ENCODE assay signal across 8 mouse cellular contexts in the genomic region with DNA sequence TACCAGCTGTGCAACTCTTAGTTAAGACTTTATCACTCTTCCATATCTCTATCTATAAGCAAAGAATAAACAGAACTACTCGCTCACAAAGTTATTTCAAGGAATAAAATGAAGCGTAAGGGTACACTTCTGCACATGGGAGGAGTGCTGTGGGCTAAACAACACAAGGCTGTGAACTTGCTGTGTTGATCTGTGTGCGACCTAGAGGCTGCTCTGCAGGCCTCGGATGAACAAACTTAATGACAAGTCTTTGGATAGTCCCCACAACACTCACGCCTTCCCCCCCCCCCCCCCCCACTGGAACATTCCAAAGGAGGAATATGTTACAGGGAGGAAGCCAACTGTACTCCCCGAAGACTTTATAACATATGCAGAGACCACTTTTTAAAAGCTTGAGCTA. TPM values are rescaled to one million over a fixed set of nuclear protein-coding genes. Genes with fewer than 3 reads are reported as not detected.
A peak's percentile ranks its signal among the peaks of the same experiment; 100 is the strongest.
DNase-seq lines count a peak whose midpoint lies in the region; ATAC-seq and TF ChIP-seq lines count a peak whose summit lies in the region.

A gene (plus strand): TSS at position 336 of the 400 bp plus-strand sequence.

- H3K27ac ChIP-seq in kidney, embryonic 14.5 days (ENCODE audit: low read depth, low read length) = peak within 1 kb of the TSS; percentile 94
- peak within 1 kb of the TSS; percentile 86 for H3K27ac ChIP-seq in bone marrow macrophage, adult 2 months (ENCODE audit: insufficient read depth, low read depth, low read length)
- peak within 1 kb of the TSS; percentile 81 for H3K27ac ChIP-seq in hindbrain, embryonic 14.5 days
- H3K27ac ChIP-seq in midbrain, embryonic 15.5 days = peak within 1 kb of the TSS; percentile 82

- H3K9ac ChIP-seq in kidney, embryonic 14.5 days (ENCODE audit: low read depth, low read length) = peak within 1 kb of the TSS; percentile 76
- H3K9ac ChIP-seq in hindbrain, embryonic 14.5 days = peak within 1 kb of the TSS; percentile 87
- peak within 1 kb of the TSS; percentile 81 for H3K9ac ChIP-seq in midbrain, embryonic 15.5 days

- peak within 1 kb of the TSS; percentile 54 for H3K4me2 ChIP-seq in kidney, embryonic 14.5 days (replicated peaks; ENCODE audit: low read depth, low read length)
- peak within 1 kb of the TSS; percentile 79 for H3K4me2 ChIP-seq in hindbrain, embryonic 14.5 days (replicated peaks)
- peak within 1 kb of the TSS; percentile 75 for H3K4me2 ChIP-seq in midbrain, embryonic 15.5 days

- H3K4me1 ChIP-seq in kidney, embryonic 14.5 days (ENCODE audit: control insufficient read depth, insufficient read depth, low read length) = no peaks in the 10 kb centered on the region
- H3K4me1 ChIP-seq in bone marrow macrophage, adult 2 months (ENCODE audit: control insufficient read depth, insufficient read depth, low read length) = no peaks in the 10 kb centered on the region
- peaks cover 5% of the 10 kb centered on the region; the same call in 1 of the 2 replicates for H3K4me1 ChIP-seq in hindbrain, embryonic 14.5 days (replicated peaks; ENCODE audit: control insufficient read depth, insufficient read depth, low read length)
- H3K4me1 ChIP-seq in midbrain, embryonic 15.5 days = peaks cover 4% of the 10 kb centered on the region

- TF ChIP-seq CTCF in bone marrow macrophage, adult 2 months (IDR thresholded peaks at IDR 0.05; ENCODE audit: low read depth, low read length) = no peak

- no peaks in the 10 kb centered on the region for H3K9me3 ChIP-seq in kidney, embryonic 14.5 days (ENCODE audit: control insufficient read depth, low read length)
- no peaks in the 10 kb centered on the region for H3K9me3 ChIP-seq in hindbrain, embryonic 14.5 days (ENCODE audit: control insufficient read depth, low read length)
- H3K9me3 ChIP-seq in midbrain, embryonic 15.5 days = no peaks in the 10 kb centered on the region

- 0 out of 2 replicates have a peak, but pooled peaks have one; percentile 7 for ATAC-seq in kidney, embryonic 14.5 days (ENCODE audit: low FRiP score, low TSS enrichment)
- ATAC-seq in hindbrain, embryonic 14.5 days (ENCODE audit: low FRiP score) = peak; percentile 9; the same call in 1 of the 2 replicates
- peak; percentile 62 for ATAC-seq in midbrain, embryonic 15.5 days (replicated peaks)
- no peak for ATAC-seq in megakaryocyte progenitor cell, adult 5-6 weeks (replicated peaks; ENCODE audit: poor library complexity)

- no peaks in the 10 kb centered on the region; the same call in 1 of the 2 replicates for H3K36me3 ChIP-seq in kidney, embryonic 14.5 days (ENCODE audit: control insufficient read depth, insufficient read depth, low read length)
- no peaks in the 10 kb centered on the region for H3K36me3 ChIP-seq in hindbrain, embryonic 14.5 days (replicated peaks; ENCODE audit: control insufficient read depth, insufficient read depth)
- no peaks in the 10 kb centered on the region for H3K36me3 ChIP-seq in midbrain, embryonic 15.5 days (replicated peaks)

- 80% methylated on average over 6 of the region's 6 CpGs for WGBS in kidney, embryonic 14.5 days
- WGBS in hindbrain, embryonic 14.5 days = 86% methylated on average over 6 of the region's 6 CpGs
- 76% methylated on average over 6 of the region's 6 CpGs for WGBS in midbrain, embryonic 15.5 days

- TF ChIP-seq POLR2A in bone marrow macrophage, adult 2 months (IDR thresholded peaks at IDR 0.05; ENCODE audit: borderline replicate concordance, low read depth, low read length) = no peak

- H3K27me3 ChIP-seq in kidney, embryonic 14.5 days (ENCODE audit: control insufficient read depth, insufficient read depth, low read length) = no peaks in the 10 kb centered on the region
- H3K27me3 ChIP-seq in hindbrain, embryonic 14.5 days (ENCODE audit: control insufficient read depth, insufficient read depth, low read length) = no peaks in the 10 kb centered on the region
- H3K27me3 ChIP-seq in midbrain, embryonic 15.5 days (replicated peaks) = 0 out of 2 replicates have a peak, but pooled peaks cover 3% of the 10 kb centered on the region

- DNase-seq in kidney, adult 8-10 months = no peak
- no peak for DNase-seq in hindbrain, embryonic 14.5 days (ENCODE audit: low spot score)
- no peak for DNase-seq in embryo, embryonic 9.5 days (ENCODE audit: extremely low spot score)
- no peak for DNase-seq in urinary bladder, postnatal 25 days (ENCODE audit: low spot score)

- H3K4me3 ChIP-seq in kidney, embryonic 14.5 days (ENCODE audit: low read length) = peak within 1 kb of the TSS; percentile 66
- peak within 1 kb of the TSS; percentile 82 for H3K4me3 ChIP-seq in bone marrow macrophage, adult 2 months (ENCODE audit: insufficient read depth, low read length)
- peak within 1 kb of the TSS; percentile 84 for H3K4me3 ChIP-seq in hindbrain, embryonic 14.5 days (replicated peaks; ENCODE audit: low read length)
- H3K4me3 ChIP-seq in midbrain, embryonic 15.5 days = peak within 1 kb of the TSS; percentile 78

RNA-seq across cellular contexts. Expression of the gene that starts here (rescaled TPM):
- 0.21 TPM in 1 of 2 replicates, not detected in the other for polyA plus RNA-seq in kidney, embryonic 14.5 days (2014; fragmentation: Nextera tagmentation; extraction: Ambion mirVana)
- polyA plus RNA-seq in bone marrow macrophage, adult 2 months (2012; ENCODE audit: insufficient read depth, insufficient read length, missing spikeins) = 0.25 and 0.35 TPM in 2 replicates
- 0.10 and 0.12 TPM in 2 replicates for polyA plus RNA-seq in hindbrain, embryonic 14.5 days (2014; fragmentation: Nextera tagmentation; extraction: Ambion mirVana)
- polyA plus RNA-seq in midbrain, embryonic 15.5 days (2015; fragmentation: Nextera tagmentation; extraction: Ambion mirVana) = 0.14 TPM in 1 of 2 replicates, not detected in the other
- 0.05 and 0.15 TPM in 2 replicates for total RNA-seq in megakaryocyte progenitor cell, adult 5-6 weeks (2015)
- total RNA-seq in megakaryocyte progenitor cell, adult 5-6 weeks (2017) = not detected in 2 replicates

Comparison
In these comparisons a context has a peak if more than half of its experiments do, and no peak if none do; other contexts are left out.
1. Peak in ATAC-seq, H3K4me3 ChIP-seq, H3K27ac ChIP-seq, H3K9ac ChIP-seq and H3K4me2 ChIP-seq in kidney, embryonic 14.5 days; RNA of the gene not detected or under 1 TPM.
2. Peak in ATAC-seq, H3K4me3 ChIP-seq, H3K27ac ChIP-seq, H3K9ac ChIP-seq and H3K4me2 ChIP-seq in hindbrain, embryonic 14.5 days; RNA of the gene not detected or under 1 TPM.
3. Peak in ATAC-seq, H3K4me3 ChIP-seq, H3K27ac ChIP-seq, H3K9ac ChIP-seq and H3K4me2 ChIP-seq in midbrain, embryonic 15.5 days; RNA of the gene not detected or under 1 TPM.